Mouse (Mus musculus): ENCODE measurements at regions not wholly inside any gene's neighbourhood (a gene's known extent, or its start where the extent isn't known, plus 50 kb on each side); places are given as distances from the start of the nearest gene placed in this dataset.

DNA sequence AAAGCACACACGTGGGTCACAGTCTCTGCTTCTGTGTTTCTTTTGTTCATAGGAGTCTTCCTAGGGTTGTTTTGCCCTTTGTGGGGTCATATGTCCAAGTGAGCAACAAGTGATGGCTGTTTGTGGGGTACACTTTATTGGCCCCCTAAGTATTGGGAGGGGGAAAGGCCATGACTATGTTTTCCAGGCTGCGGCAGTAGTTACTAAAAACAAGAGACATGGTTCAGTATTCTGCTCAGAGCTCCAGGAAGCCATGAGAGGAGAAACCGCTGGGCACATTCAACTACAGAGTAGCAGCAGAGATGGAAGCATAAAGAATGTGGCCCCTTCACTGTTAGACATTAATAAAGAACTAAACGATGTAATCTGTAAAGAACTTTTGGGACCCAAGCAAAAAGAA is 154.7 kb downstream of the Lmo4 start:
- Histone ChIP-seq H3K36me3 (no peaks in the 10 kb centered on the region), H3K27me3 (no peaks in the 10 kb centered on the region), H3K4me3 (no peak overlapping the region), H3K4me1 (no peaks in the 10 kb centered on the region), H3K9me3 (replicated peaks) (no peaks in the 10 kb centered on the region), H3K27ac (no peak overlapping the region), H3K9ac (no peak overlapping the region), H3K4me2 (replicated peaks) (no peak overlapping the region)
- no peak for ATAC-seq (ENCODE audit: low FRiP score)
- 73% methylated on average over 4 of the region's 4 CpGs for WGBS

GRCm38 (mm10) chr3:144049270-144049669 is 155.8 kb downstream of the Lmo4 start:
- Histone ChIP-seq H3K4me2 (replicated peaks) (no peak overlapping the region), H3K27ac (no peak overlapping the region), H3K27me3 (no peaks in the 10 kb centered on the region), H3K9me3 (replicated peaks) (no peaks in the 10 kb centered on the region), H3K9ac (no peak overlapping the region), H3K36me3 (no peaks in the 10 kb centered on the region), H3K4me3 (no peak overlapping the region), H3K4me1 (no peaks in the 10 kb centered on the region)
- no peak for ATAC-seq (ENCODE audit: low FRiP score)
- WGBS, result 40% methylated on average over 4 of the region's 4 CpGs

GRCm38 (mm10) chr3:144044366-144044765 is 160.7 kb downstream of the Lmo4 start:
- Histone ChIP-seq H3K4me1 (no peaks in the 10 kb centered on the region), H3K4me3 (no peak overlapping the region), H3K27me3 (no peaks in the 10 kb centered on the region), H3K9ac (no peak overlapping the region), H3K4me2 (replicated peaks) (no peak overlapping the region), H3K9me3 (replicated peaks) (no peaks in the 10 kb centered on the region), H3K36me3 (no peaks in the 10 kb centered on the region), H3K27ac (no peak overlapping the region)
- ATAC-seq (ENCODE audit: low FRiP score), result no peak
- 84% methylated on average over 2 of the region's 2 CpGs for WGBS

GRCm38 (mm10) chr3:144041788-144042187 is 163.2 kb downstream of the Lmo4 start:
- Histone ChIP-seq H3K27ac (no peak overlapping the region), H3K9me3 (replicated peaks) (no peaks in the 10 kb centered on the region), H3K4me1 (no peaks in the 10 kb centered on the region), H3K27me3 (no peaks in the 10 kb centered on the region), H3K4me3 (no peak overlapping the region), H3K4me2 (replicated peaks) (no peak overlapping the region), H3K9ac (no peak overlapping the region), H3K36me3 (no peaks in the 10 kb centered on the region)
- 92% methylated on average over 5 of the region's 5 CpGs for WGBS
- ATAC-seq (ENCODE audit: low FRiP score), result no peak

GRCm38 (mm10) chr3:144039498-144039897 is 165.5 kb downstream of the Lmo4 start:
- 94% methylated on average over 3 of the region's 3 CpGs for WGBS
- H3K4me3 ChIP-seq, result no peak overlapping the region

DNA sequence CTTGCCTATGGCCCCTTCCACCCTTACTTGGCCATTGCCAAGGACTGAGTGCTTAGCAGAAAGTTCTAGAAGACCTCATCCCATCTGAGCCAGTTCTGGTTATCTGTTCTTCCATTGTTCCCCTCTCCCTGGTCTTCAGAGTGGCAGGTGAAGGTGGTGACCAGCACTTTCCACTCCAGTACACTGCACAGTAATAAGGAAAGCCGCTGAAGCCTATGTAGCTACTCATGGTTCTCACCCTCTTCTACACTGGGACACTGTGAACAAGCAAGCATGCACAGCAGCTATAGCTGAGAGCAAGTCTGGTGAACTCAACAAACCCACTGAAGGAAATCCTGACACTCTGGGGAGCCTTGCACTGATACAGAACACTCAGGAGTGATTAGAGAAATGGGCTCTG is 175.4 kb downstream of the Lmo4 start:
- Histone ChIP-seq H3K4me2 (replicated peaks) (no peak overlapping the region), H3K9me3 (replicated peaks) (no peaks in the 10 kb centered on the region), H3K4me3 (no peak overlapping the region), H3K4me1 (0 out of 2 replicates have a peak, but pooled peaks cover 5% of the 10 kb centered on the region), H3K27ac (no peak overlapping the region), H3K27me3 (no peaks in the 10 kb centered on the region), H3K9ac (no peak overlapping the region), H3K36me3 (no peaks in the 10 kb centered on the region)
- WGBS, result 93% methylated on average over 1 of the region's 1 CpGs
- ATAC-seq (ENCODE audit: low FRiP score), result no peak

More at GRCm38 (mm10) chr3:144039498-144039897, 165.5 kb downstream of the Lmo4 start:
- no peaks in the 10 kb centered on the region for H3K4me1 ChIP-seq
- H3K9ac ChIP-seq, result no peak overlapping the region
- H3K36me3 ChIP-seq, result no peaks in the 10 kb centered on the region
- H3K27me3 ChIP-seq, result no peaks in the 10 kb centered on the region
- no peak overlapping the region for H3K27ac ChIP-seq
- H3K9me3 ChIP-seq (replicated peaks), result no peaks in the 10 kb centered on the region
- no peak for ATAC-seq (ENCODE audit: low FRiP score)
- H3K4me2 ChIP-seq (replicated peaks), result no peak overlapping the region

GRCm38 (mm10) chr3:144029121-144029520 is 175.9 kb downstream of the Lmo4 start:
- Histone ChIP-seq H3K9ac (no peak overlapping the region), H3K36me3 (no peaks in the 10 kb centered on the region), H3K4me3 (no peak overlapping the region), H3K4me1 (0 out of 2 replicates have a peak, but pooled peaks cover 5% of the 10 kb centered on the region), H3K9me3 (replicated peaks) (no peaks in the 10 kb centered on the region), H3K27ac (no peak overlapping the region), H3K4me2 (replicated peaks) (no peak overlapping the region), H3K27me3 (no peaks in the 10 kb centered on the region)
- WGBS, result 82% methylated on average over 3 of the region's 3 CpGs
- no peak for ATAC-seq (ENCODE audit: low FRiP score)

DNA sequence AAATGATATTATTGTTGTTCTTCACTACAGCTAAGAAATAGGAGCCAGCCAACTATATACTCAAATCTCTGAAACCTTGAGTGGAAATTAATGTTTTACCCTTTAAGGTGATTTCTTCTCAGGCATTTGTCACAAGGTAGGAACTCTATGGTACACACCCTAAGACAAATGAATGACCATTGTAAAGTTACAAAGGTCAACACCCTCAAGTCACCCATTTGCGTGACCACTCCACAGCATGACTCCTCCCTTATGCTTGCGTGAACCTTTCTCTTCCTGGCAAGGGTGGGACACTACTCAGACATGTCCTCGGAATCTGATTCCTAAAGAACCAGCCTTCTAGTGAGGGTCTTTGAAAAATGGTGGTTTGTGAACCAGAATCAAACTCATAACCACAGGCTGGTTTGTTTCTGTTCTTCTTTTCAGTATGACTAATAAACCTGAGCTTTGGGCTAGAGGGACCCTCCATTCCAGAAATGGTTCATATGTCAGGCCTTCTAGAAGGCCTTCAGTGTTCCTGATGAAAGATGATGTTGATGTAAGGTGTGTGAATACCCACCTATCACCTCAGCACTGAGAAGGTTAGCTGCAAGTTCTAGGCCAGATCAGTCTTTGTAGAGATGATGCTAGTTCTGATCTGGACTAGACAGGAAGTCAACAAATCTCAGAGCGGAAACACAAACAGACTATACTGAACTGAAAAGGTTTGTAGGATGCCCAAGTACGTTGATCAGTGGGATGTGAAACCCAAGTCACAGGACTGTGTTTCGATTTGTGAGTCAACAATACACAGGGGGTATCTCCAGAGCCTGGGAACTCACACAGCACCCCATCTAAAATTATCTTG is 177.7 kb downstream of the Lmo4 start:
- no peak overlapping the region for H3K9ac ChIP-seq
- no peaks in the 10 kb centered on the region for H3K27me3 ChIP-seq
- no peak for ATAC-seq (ENCODE audit: low FRiP score)
- no peaks in the 10 kb centered on the region for H3K36me3 ChIP-seq
- H3K4me3 ChIP-seq, result no peak overlapping the region
- WGBS, result 93% methylated on average over 6 of the region's 6 CpGs
- H3K4me1 ChIP-seq, result 0 out of 2 replicates have a peak, but pooled peaks cover 5% of the 10 kb centered on the region
- H3K4me2 ChIP-seq (replicated peaks), result no peak overlapping the region
- H3K27ac ChIP-seq, result no peak overlapping the region
- H3K9me3 ChIP-seq (replicated peaks), result no peaks in the 10 kb centered on the region

DNA sequence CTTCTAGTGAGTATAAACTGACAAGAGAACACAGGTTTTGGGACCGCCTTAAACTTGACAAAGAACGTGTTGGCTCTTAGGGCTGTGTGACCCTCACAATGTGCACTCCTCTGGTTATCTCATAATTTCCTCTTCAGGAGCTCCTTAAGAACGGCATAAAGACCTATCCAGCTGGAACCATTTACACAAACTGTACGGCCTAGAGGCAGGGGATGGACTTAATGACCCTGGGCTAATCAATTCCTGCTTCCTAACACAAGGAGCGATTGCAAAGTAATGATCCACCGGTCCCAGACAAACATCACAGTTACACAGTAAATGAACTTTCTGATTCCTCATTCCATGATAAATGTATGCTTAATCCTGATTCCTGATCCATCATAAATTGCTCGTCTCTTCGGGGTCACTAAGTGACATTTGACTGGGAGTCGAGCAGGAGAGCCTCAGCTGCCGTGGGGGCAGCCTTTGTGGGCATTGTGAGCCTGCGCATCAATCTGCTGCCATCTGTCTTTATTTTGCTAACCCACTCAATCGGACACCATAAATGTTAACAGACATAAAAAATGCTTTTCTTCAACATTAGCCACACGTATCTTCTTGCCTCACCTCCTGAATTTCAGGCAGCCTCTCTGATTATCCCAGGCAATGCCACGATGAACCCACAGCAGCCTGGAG is 179.4 kb downstream of the Lmo4 start:
- Histone ChIP-seq H3K9me3 (replicated peaks) (no peaks in the 10 kb centered on the region), H3K4me2 (replicated peaks) (no peak overlapping the region), H3K4me1 (0 out of 2 replicates have a peak, but pooled peaks cover 5% of the 10 kb centered on the region), H3K27me3 (no peaks in the 10 kb centered on the region), H3K4me3 (no peak overlapping the region), H3K27ac (no peak overlapping the region), H3K36me3 (no peaks in the 10 kb centered on the region), H3K9ac (no peak overlapping the region)
- WGBS, result 56% methylated on average over 14 of the region's 14 CpGs
- ATAC-seq (ENCODE audit: low FRiP score), result no peak

- Histone ChIP-seq H3K36me3 (no peaks in the 10 kb centered on the region), H3K4me2 (replicated peaks) (no peak overlapping the region), H3K4me1 (0 out of 2 replicates have a peak, but pooled peaks cover 5% of the 10 kb centered on the region), H3K4me3 (no peak overlapping the region), H3K9ac (no peak overlapping the region), H3K27me3 (no peaks in the 10 kb centered on the region), H3K27ac (no peak overlapping the region), H3K9me3 (replicated peaks) (no peaks in the 10 kb centered on the region)
- no peak for ATAC-seq (ENCODE audit: low FRiP score)
- 89% methylated on average over 5 of the region's 5 CpGs for WGBS
These were observed 180.8 kb downstream of the Lmo4 start for GRCm38 (mm10) chr3:144024216-144024615.

DNA sequence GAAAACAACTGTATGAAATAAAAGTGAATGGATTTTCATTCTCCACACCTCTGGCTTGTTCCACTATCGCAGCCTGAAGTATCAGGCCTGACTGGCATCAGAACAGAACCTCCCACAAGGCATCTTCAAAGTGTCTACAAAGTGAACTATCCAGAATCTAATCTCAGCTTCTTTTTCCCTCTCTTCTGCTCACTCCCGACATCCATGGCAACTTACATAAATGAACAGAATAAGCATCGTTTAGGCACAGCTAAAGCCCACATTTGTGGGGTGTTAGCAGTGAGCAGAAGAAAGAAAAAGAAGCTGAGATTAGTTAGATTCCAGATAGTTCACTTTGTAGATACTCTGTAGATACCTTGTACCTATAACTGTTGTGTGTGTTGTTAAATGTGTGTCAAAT is 182.0 kb downstream of the Lmo4 start:
- ATAC-seq (ENCODE audit: low FRiP score), result no peak
- no peak overlapping the region for H3K4me2 ChIP-seq (replicated peaks)
- H3K4me1 ChIP-seq, result 0 out of 2 replicates have a peak, but pooled peaks cover 5% of the 10 kb centered on the region
- H3K4me3 ChIP-seq, result no peak overlapping the region
- H3K9me3 ChIP-seq (replicated peaks), result no peaks in the 10 kb centered on the region
- no peak overlapping the region for H3K27ac ChIP-seq
- no peaks in the 10 kb centered on the region for H3K36me3 ChIP-seq
- H3K9ac ChIP-seq, result no peak overlapping the region
- WGBS, result 90% methylated on average over 3 of the region's 3 CpGs
- H3K27me3 ChIP-seq, result no peaks in the 10 kb centered on the region

GRCm38 (mm10) chr3:144021969-144022368 is 183.1 kb downstream of the Lmo4 start:
- 96% methylated on average over 5 of the region's 5 CpGs for WGBS

More at GRCm38 (mm10) chr3:144021969-144022368, 183.1 kb downstream of the Lmo4 start:
- Histone ChIP-seq H3K27ac (no peak overlapping the region), H3K9me3 (replicated peaks) (no peaks in the 10 kb centered on the region), H3K9ac (no peak overlapping the region), H3K27me3 (no peaks in the 10 kb centered on the region), H3K4me2 (replicated peaks) (no peak overlapping the region), H3K4me1 (0 out of 2 replicates have a peak, but pooled peaks cover 5% of the 10 kb centered on the region), H3K36me3 (no peaks in the 10 kb centered on the region), H3K4me3 (no peak overlapping the region)
- ATAC-seq (ENCODE audit: low FRiP score), result no peak

Measured in hindbrain, embryonic 12.5 days (tissue).